Mouse (Mus musculus) brown adipose tissue, adult 24 weeks (tissue): ENCODE measurements at regions not wholly inside any gene's neighbourhood (a gene's known extent, or its start where the extent isn't known, plus 50 kb on each side); places are given as distances from the start of the nearest gene placed in this dataset.

Experiments used
- H3K27ac ChIP-seq: fragments of 200-500 bp; replicated peaks from 2 replicates; pipeline ENCODE4 v1.5.1; 2012; ENCODE audit warnings: low read depth, mild to moderate bottlenecking, low read length
- H3K4me1 ChIP-seq: fragments of 200-500 bp; 2 replicates; pipeline ENCODE4 v1.6.1; 2012; ENCODE audit warnings: low read length, mixed read lengths; ENCODE audit not compliant: control insufficient read depth, insufficient read depth, insufficient read length
- H3K4me3 ChIP-seq: fragments of 200-500 bp; 2 replicates; pipeline ENCODE4 v1.5.1; 2012; ENCODE audit warnings: low read depth, mild to moderate bottlenecking, low read length, moderate library complexity; ENCODE audit not compliant: insufficient read depth

DNA sequence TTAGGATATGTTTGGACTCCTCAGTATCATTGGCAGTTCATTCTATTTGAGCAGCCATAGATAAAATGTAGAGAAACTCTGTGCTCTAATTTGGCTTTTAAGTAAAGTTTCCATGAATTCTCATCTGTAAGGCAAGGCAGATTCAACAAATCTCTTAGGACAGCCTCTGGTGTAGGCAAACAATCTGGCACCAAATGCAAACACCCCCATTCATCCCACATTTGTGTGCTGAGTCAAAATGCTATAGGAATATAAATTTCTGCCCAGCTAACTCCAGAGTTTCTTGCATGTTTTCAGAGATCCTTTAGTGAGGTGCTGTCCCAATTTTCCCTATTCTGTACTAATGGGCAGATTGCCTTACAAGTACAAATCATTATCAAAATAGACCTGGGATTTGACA, 695.7 kb upstream of the Kif18a start:
- no peaks in the 10 kb centered on the region for H3K4me1 ChIP-seq
- H3K27ac ChIP-seq, result no peak overlapping the region

DNA sequence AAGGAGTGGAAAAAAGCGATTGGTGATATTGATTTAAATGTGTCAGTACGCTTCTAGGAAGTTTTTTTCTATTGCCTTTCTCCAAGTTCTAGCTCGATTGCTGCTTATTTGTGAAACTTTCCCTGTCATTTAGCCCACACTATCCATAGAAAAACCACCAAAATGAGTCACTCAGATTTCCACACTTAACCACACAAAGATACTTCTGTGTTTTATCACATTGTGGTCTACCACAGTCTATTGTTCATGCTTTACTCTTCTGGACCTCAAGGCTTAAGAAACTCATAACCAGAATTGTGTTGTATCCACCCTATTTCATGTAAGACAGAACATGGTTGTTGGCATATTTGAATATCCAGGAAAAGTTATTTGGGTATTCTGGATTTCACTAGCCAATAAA, 687.0 kb upstream of the Kif18a start:
- Histone ChIP-seq H3K4me1 (no peaks in the 10 kb centered on the region), H3K27ac (no peak overlapping the region), H3K4me3 (no peak overlapping the region)

More for the DNA sequence above, 695.7 kb upstream of the Kif18a start:
- H3K4me3 ChIP-seq, result no peak overlapping the region

DNA sequence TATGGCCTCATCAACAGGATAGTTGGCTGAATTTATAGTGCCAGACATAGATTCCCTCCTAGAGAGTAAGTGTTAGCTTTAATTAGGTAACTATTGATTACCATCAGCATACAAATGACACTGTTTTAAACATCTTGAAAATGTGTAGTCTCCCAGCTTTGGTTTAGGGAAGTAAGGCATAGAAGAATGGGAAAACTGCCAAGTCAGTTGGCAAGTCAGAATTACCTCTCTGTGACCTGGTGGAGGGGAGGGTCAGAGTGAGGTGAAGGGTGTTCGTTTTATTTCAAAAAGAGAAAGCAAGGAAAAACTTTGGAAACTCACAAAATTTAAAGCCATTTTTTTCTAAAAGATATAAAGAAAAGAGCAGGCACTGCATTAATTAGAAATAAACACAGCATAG, 680.2 kb upstream of the Kif18a start:
- no peaks in the 10 kb centered on the region for H3K4me1 ChIP-seq
- H3K27ac ChIP-seq, result no peak overlapping the region
- no peak overlapping the region for H3K4me3 ChIP-seq

DNA sequence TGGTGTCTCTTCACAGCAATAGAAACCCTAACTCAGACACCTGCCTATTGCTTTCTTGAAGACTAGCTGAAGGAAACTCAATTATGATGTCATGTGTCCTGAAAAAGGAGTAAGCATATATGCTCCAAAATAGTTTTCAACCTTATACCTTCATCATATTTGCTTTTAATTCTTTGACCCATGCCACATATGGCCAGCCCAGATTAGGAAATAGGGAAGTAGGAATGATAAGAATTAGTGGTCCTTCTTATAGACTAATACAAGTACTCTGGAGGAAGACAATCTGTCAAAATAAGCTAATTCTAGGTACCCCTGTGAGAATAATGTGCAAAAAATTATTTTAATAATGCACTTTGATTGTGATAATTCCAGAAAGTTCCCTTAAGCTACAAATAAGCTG, 661.0 kb upstream of the Kif18a start:
- H3K4me1 ChIP-seq, result no peaks in the 10 kb centered on the region
- H3K4me3 ChIP-seq, result no peak overlapping the region
- no peak overlapping the region for H3K27ac ChIP-seq

DNA sequence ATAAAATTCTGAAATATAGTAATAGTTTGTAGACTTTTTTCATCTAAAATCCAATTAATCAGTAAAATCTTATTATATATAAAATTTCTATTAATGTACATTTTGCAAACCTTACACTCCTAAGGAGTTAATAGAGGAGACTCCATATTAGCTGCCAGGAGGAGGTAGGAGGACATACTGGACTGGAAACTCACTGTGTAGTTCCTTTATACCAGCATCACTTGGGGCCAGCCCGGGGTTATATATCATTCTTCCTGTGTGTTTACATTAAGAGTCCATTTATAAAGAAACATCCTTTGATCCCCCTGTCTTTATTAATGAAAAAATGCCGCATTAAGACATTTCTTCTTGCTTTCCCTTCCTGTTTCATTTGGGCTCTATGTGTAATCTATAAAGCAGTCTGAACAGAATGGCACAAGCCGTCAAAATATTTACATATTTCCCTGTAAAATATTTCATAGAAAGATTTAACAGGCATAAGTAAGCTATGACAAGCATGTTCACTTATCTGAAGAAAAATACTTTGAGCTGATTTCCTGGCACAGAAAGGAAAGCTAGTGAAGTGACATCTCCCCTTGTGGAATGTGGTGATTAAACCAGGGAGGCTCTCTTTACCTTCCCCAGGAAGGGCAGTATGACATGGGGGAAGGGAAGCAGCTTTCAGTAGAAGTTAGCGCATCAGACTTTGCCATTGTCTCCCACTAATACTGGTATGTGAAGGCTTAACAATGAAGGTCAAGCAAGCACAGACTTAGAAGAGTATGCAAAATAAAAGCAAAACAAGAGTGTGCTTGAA, 658.0 kb upstream of the Kif18a start:
- Histone ChIP-seq H3K4me3 (no peak overlapping the region), H3K4me1 (no peaks in the 10 kb centered on the region), H3K27ac (no peak overlapping the region)

DNA sequence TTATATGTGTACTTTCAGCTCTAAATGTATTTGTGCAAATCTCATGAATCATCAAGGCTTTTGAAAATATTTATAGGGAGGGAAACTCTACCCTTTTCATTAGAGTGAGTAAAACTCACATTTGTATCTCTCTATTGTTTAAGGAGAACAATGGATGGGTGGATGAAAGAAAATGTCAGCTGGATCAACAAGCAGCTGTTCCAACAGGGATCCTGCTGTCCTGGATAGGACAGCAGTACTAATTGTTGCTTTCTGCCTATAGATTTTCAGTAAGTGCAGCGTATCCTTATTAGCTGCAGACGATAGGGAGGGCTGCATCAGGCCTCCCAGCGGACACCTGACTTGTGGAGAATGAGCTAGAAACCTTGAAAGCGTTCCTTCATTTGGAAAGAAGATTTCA, 644.9 kb upstream of the Kif18a start:
- Histone ChIP-seq H3K4me1 (no peaks in the 10 kb centered on the region), H3K27ac (no peak overlapping the region), H3K4me3 (no peak overlapping the region)

DNA sequence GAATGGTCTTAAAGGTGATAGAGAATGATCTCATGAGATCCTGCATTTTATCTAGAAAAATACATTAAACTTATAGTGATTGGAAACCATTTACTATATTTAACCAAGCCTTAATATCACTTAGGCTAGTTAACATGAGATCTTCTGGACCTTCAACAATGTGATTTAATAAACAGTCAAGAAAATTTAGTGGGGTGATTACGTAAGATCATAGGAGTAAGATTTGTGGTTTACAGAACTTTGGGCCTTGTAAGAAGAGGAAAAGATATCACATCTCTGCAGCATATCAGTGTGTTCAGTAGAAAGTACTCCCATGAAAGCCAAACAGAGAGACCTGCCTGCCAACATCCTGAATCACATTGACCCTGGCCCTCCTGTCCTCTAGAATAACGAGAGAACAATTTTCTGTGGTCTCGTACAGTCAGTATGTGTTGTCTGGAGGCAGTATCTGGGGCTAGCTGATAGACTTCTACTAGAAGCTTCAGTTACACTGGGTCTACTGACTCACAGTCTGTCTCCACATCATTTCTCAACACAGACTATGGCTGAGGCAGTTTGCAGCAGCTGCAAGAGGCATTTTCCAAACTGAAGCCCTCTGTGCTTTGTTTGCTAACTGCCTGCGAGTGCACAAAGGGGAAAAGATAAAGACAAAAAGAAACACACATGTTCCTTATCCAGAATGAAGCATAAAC, 619.7 kb upstream of the Kif18a start:
- H3K27ac ChIP-seq, result no peak overlapping the region
- H3K4me1 ChIP-seq, result no peaks in the 10 kb centered on the region
- no peak overlapping the region for H3K4me3 ChIP-seq

DNA sequence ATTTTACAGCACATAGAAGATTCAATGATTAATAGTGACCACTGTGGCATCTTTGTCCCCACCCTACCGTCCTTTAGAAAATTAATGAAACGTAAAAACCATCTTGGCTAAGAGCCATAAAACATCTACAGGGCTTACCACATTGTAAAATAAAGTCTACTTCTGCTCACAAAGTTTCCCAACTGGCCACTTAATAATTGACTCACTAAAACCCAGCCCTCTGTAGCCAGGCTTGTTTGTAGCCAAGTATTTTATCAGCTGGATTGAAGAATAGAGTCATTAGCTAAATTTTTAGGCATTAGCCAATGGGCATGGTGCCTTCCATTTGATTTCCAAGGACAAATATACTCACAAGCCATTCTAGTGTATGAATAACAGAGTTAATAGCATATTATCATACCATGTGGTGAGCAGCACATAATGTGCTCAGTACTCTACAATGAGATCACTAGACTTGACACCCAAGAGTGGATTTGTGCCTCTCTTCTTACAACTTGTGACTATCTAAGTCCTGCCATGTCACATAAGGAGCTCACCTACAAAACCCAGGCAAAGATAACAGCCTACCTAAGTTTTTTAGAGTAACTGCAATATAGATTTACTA, 602.7 kb upstream of the Kif18a start:
- no peaks in the 10 kb centered on the region for H3K4me1 ChIP-seq
- H3K27ac ChIP-seq, result no peak overlapping the region
- H3K4me3 ChIP-seq, result no peak overlapping the region

DNA sequence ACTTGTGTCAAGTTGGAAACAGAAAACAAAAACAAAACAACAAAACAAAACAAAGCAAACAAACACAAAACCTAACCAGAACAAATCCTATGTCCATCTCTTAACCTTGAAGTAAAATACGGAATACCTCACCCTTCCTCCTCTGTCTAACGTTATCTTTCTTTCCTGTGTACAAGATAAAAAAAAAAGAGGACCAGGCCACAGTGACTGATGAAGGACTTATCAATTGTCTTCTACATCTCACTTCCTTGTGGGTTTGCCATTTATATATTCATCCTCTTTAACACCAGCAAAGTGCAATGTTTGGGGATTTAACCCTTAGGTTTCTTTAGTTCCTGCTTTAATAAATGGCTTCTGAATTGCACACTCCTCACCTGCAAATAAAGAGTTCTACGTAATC, 599.0 kb upstream of the Kif18a start:
- H3K4me3 ChIP-seq, result no peak overlapping the region
- no peak overlapping the region for H3K27ac ChIP-seq
- H3K4me1 ChIP-seq, result no peaks in the 10 kb centered on the region

DNA sequence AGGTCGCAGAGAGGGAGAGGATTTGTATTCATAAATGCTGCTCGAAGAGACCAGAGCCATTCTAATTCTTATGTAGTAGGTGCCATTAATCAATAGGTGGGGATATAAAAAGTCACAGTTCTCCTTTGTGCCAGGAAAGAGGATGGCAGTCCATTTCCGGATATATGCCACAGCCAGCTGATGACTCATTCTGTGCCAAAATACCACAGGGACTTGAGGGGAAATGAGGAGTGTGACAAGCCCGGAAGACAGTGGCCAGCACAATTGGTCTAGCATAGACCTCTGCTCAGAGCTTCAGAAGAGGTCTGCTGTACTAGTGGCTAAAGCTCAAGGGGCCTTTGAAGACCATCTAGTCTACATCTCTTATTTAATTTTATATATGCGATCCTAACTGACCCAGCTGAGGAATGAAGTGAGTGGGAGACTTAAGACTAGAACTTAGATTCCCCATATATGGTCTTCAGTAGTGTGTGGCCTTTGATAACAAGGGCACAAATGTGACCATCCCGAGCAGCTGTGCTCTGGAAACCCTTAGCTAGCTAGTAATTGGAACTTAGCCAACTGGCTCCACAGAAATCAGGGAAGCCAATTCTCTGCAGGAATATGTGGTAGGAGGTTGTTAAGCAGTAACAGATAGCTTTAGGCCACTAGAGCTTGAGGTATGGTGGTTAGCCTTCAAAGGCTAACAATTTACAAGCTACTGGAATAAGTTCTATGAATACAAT, 594.4 kb upstream of the Kif18a start:
- Histone ChIP-seq H3K4me3 (no peak overlapping the region), H3K27ac (no peak overlapping the region), H3K4me1 (no peaks in the 10 kb centered on the region)

DNA sequence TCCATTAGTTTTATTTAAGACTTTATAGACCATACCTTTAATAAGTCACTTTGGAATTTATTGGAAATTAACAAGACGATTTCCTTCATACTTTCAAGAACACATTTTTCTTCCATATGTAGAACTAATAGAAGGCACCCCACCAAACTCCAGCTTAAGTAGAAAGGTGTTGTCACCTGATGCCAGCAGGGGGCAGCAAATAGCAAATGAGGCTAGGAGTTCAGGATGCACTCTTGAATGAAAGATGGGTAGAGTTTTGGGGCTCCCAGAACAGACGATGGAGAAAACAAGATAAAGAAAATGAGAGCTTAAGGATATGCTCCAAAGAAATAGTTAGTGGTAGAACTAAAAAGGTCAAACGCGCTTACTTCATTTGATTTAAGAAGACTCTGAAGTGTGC, 590.4 kb upstream of the Kif18a start:
- H3K4me1 ChIP-seq, result no peaks in the 10 kb centered on the region
- no peak overlapping the region for H3K4me3 ChIP-seq
- H3K27ac ChIP-seq, result no peak overlapping the region

DNA sequence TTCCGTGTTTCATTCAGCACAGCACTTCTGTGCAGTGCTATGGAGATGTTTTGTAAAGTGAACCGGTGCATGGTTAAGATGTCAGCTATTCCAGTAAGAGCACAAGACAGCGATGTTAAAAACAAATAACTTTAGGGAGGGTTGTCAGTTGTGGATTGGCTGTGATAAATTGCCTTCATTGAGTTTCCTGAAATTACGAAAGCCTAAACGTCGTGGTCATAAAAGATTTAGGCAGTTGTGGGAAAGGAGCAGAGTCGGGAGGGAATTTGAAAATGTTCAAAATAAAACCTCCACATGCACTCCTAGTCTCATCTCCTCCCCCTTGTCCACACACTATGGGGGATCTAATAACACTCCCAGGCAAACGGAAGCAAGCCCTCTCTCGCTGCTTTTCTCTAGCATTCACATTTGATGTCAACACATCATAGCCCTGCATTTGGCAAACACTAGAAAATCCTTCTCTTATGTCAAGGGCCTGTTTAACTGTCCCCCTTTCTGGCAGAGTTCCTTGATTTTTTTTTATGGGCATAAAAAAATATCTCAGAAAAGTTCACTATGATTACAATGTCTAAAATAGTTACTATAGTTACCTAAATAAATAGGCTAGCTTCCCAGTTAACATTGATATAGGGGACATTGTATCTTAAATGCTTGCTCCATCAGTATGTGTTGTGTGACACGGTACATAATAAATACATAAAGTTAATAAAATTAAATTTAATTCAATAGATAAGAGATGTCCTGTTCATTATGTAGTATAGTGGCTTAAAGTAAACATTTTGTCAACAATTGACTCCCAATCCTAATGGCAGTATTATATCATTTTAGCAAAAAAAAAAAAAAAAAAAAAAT, 589.2 kb upstream of the Kif18a start:
- H3K27ac ChIP-seq, result no peak overlapping the region
- no peaks in the 10 kb centered on the region for H3K4me1 ChIP-seq
- no peak overlapping the region for H3K4me3 ChIP-seq

DNA sequence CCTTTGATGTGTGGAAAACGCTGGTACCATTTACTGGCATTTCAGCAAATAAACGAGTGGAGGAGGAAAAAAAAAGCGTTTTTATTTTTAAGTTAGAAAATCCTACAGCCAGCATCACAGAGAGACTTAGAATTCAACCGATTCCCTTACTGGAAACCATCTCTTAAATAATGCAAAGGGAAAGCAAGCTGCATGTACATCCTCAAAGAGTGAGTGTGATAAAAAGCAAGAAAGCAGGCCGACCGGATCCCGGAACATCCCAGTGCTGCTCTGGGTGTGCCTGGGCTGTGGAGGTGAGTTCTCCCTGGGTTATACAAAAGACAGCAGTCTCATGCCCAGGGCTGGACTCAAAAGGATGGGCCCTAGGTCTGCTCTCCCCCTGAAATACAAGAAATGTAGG, 579.2 kb upstream of the Kif18a start:
- H3K27ac ChIP-seq, result no peak overlapping the region
- H3K4me1 ChIP-seq, result no peaks in the 10 kb centered on the region
- no peak overlapping the region for H3K4me3 ChIP-seq

DNA sequence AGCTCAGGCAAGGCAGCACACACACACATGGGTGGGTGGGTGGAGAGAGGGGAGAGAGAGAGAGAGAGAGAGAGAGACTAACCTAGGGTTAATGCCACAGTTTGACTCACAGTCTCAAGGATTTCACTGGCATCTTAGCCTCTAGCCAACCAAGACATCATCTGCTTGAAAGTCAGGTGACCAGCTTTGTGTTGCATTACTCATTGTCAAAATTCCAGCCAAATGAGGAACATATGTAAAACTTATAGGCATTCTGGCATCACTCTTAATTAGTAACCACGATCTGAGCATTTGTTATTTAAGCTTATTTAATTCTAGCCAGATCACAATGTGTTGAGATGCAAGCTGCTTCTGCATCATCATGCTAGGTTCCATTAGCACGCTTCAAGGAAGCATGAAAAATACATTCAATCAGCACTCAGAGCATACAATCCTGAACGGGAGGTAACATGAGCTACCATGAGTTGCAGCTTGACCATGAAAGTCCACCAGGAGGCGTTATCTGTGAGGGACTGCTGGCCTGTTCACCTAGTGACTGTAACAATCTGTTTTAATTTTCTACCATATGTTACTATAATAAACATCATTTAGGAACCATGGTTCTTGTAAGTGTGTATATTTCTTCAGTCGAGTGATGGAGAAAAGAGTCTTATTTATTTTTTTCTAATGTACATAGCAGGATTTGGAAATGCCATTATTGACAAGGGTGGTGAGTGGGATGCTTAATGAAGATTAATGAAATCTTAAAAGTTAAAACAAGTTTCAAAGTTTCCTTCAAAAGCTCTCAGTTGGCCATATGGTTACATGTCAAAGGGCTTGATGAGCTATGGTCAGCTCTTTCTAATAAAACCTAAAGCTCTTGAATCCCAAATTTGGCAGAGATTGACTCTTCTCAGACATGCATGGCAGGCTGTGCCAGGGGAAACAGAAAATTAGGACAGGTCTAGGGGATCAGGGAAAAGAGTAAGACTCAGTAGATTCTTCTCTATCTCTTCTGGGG, 572.4 kb upstream of the Kif18a start:
- Histone ChIP-seq H3K27ac (no peak overlapping the region), H3K4me1 (no peaks in the 10 kb centered on the region), H3K4me3 (no peak overlapping the region)
